Comparison of ENCODE assay signal across 13 mouse cellular contexts in the genomic region with DNA sequence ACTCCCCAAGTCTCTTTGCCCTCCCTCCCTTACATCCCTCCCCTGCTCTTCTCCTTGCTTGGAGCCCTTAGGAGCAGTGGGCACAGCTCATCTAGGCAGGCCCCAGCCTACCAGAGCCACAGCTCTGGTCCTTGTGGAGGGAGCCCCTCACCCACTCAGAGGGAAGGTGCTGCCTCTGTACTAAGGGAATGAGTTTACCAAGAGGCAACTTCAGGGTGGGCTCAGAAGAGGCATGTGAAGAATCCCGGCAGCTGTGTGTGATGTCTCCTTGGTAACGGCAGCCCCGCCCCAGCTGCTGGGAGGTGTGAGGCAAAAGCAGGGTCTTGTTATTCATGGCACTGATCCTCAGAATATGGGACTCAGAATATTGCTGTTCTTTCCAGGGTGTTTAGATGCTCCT.
A peak's percentile ranks its signal among the peaks of the same experiment; 100 is the strongest.
DNase-seq lines count a peak whose midpoint lies in the region; ATAC-seq and TF ChIP-seq lines count a peak whose summit lies in the region.
"Had no signal": no experiment of that assay in that cellular context is flagged by ENCODE, and none has a peak within 500 bp of the region (broad histone marks: within the 10 kb centered on the region; RNA-seq: fewer than 3 reads in every experiment).

No protein-coding gene starts in this region.

- no peak overlapping the region for H3K4me2 ChIP-seq in kidney, postnatal 0 days (ENCODE audit: low read length)
- H3K4me2 ChIP-seq in forebrain, postnatal 0 days (ENCODE audit: low read depth): no peak overlapping the region
- no peak overlapping the region for H3K4me2 ChIP-seq in midbrain, embryonic 12.5 days (replicated peaks)
- H3K4me2 ChIP-seq: heart, embryonic 12.5 days had no signal

- no peaks in the 10 kb centered on the region for H3K27me3 ChIP-seq in kidney, postnatal 0 days (ENCODE audit: insufficient read depth, low read length)
- H3K27me3 ChIP-seq in forebrain, postnatal 0 days (ENCODE audit: insufficient read depth, low read length): no peaks in the 10 kb centered on the region
- peaks cover 3% of the 10 kb centered on the region; the same call in 1 of the 2 replicates for H3K27me3 ChIP-seq in midbrain, embryonic 12.5 days
- H3K27me3 ChIP-seq: heart, embryonic 12.5 days had no signal

- ATAC-seq in kidney, postnatal 0 days (replicated peaks; ENCODE audit: low FRiP score, low read depth): no peak
- ATAC-seq in forebrain, postnatal 0 days: peak; percentile 64
- ATAC-seq in midbrain, embryonic 12.5 days (ENCODE audit: low FRiP score, low read depth): 0 out of 2 replicates have a peak, but pooled peaks have one; percentile 52
- no peak for ATAC-seq in megakaryocyte, adult 5-6 weeks (ENCODE audit: poor library complexity, severe bottlenecking)

- H3K27ac ChIP-seq in kidney, postnatal 0 days: no peak overlapping the region
- H3K27ac ChIP-seq in forebrain, postnatal 0 days (ENCODE audit: low read depth, low read length): no peak overlapping the region
- no peak overlapping the region for H3K27ac ChIP-seq in midbrain, embryonic 12.5 days (replicated peaks)

- H3K9me3 ChIP-seq in kidney, postnatal 0 days (replicated peaks; ENCODE audit: low read length): no peaks in the 10 kb centered on the region
- H3K9me3 ChIP-seq in forebrain, postnatal 0 days (ENCODE audit: low read length): no peaks in the 10 kb centered on the region
- H3K9me3 ChIP-seq in midbrain, embryonic 12.5 days: no peaks in the 10 kb centered on the region
- H3K9me3 ChIP-seq: heart, embryonic 12.5 days had no signal

- intact Hi-C loops in left cerebral cortex, postnatal 36 days (cut with DNase I): no loop called here

- WGBS in kidney, postnatal 0 days: 22% methylated on average over 3 of the region's 3 CpGs
- 33% methylated on average over 3 of the region's 3 CpGs for WGBS in forebrain, postnatal 0 days
- 10% methylated on average over 3 of the region's 3 CpGs for WGBS in midbrain, embryonic 12.5 days

- H3K4me1 ChIP-seq in kidney, postnatal 0 days (replicated peaks; ENCODE audit: insufficient read depth, low read length): no peaks in the 10 kb centered on the region
- H3K4me1 ChIP-seq in forebrain, postnatal 0 days (ENCODE audit: insufficient read depth): no peaks in the 10 kb centered on the region
- peaks cover 21% of the 10 kb centered on the region for H3K4me1 ChIP-seq in midbrain, embryonic 12.5 days

- peak; percentile 44 for DNase-seq in kidney, postnatal 0 days (ENCODE audit: low spot score)
- DNase-seq in kidney, adult 11 months: no peak
- DNase-seq in embryo, embryonic 11 days: peak; percentile 77
- DNase-seq in forebrain, postnatal 0 days: no peak
- DNase-seq in layer of hippocampus, adult 11-12 months (ENCODE audit: low spot score): no peak
- no peak for DNase-seq in left cerebral cortex, postnatal 36 days (ENCODE audit: low spot score in 2 of 2)
- DNase-seq: cerebellum, adult 11-12 months; kidney, adult 8-10 months; left cerebral cortex, postnatal 4 days had no signal

- H3K9ac ChIP-seq in kidney, postnatal 0 days (ENCODE audit: low read depth, low read length): no peak overlapping the region
- H3K9ac ChIP-seq in forebrain, postnatal 0 days: no peak overlapping the region
- H3K9ac ChIP-seq in midbrain, embryonic 12.5 days (replicated peaks): no peak overlapping the region
- H3K9ac ChIP-seq: heart, embryonic 12.5 days had no signal

- no peak overlapping the region for H3K4me3 ChIP-seq in kidney, postnatal 0 days (replicated peaks; ENCODE audit: low read depth, low read length)
- no peak overlapping the region for H3K4me3 ChIP-seq in forebrain, postnatal 0 days (ENCODE audit: low read depth, low read length)
- no peak overlapping the region for H3K4me3 ChIP-seq in midbrain, embryonic 12.5 days
- H3K4me3 ChIP-seq: heart, embryonic 12.5 days; myocyte had no signal

- no peaks in the 10 kb centered on the region for H3K36me3 ChIP-seq in kidney, postnatal 0 days (ENCODE audit: insufficient read depth, low read length)
- H3K36me3 ChIP-seq in forebrain, postnatal 0 days (ENCODE audit: insufficient read depth): no peaks in the 10 kb centered on the region
- H3K36me3 ChIP-seq in midbrain, embryonic 12.5 days: peaks cover 7% of the 10 kb centered on the region; the same call in 1 of the 2 replicates

- TF ChIP-seq CTCF in kidney, postnatal 0 days (IDR thresholded peaks at IDR 0.05; ENCODE audit: low read depth): no peak
- no peak for TF ChIP-seq CTCF in forebrain, postnatal 0 days (IDR thresholded peaks at IDR 0.05; ENCODE audit: low read depth)

Comparison
In these comparisons a context has a peak if more than half of its experiments do, and no peak if none do; other contexts are left out.
1. DNase-seq: peak in kidney, postnatal 0 days (single experiment) and embryo, embryonic 11 days (single experiment); none in kidney, adult 11 months (single experiment), forebrain, postnatal 0 days (single experiment), layer of hippocampus, adult 11-12 months (single experiment) and left cerebral cortex, postnatal 36 days (0 of 2).
2. ATAC-seq: peak in forebrain, postnatal 0 days (single experiment) and midbrain, embryonic 12.5 days (single experiment); none in kidney, postnatal 0 days (single experiment) and megakaryocyte, adult 5-6 weeks (single experiment).